Mouse (Mus musculus): ENCODE data around the gene Gm28374. TPM values are rescaled to one million over a fixed set of nuclear protein-coding genes. Genes with fewer than 3 reads are reported as not detected.

Gene Gm28374
- polyA plus RNA-seq, 1 experiment = 0.55 TPM

DNA sequence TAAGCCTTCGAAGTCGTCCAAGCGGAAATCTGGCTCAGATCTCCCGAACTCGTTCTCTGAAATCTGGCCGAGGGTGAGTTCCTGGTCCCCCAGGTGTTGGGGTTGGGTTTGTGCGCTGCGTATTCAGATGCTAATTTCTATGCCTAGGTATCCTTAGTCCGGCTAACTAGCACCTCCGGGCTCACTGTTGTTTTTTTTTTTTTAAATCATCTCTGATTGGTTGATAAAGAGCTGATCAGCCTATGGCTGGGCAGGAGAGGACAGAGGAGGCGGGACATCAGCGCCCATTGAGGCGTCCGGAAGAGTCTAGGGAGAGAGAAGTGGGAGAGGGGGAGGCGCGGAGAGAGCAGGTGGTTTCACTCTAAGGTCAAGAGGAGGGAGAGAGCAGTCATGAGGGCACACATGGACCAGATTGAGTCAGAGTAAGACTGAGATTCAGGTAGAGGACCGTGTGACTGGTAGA lies 3.4 kb upstream of the Gm28374 start:
- no peak for DNase-seq (ENCODE audit: low spot score)

DNA sequence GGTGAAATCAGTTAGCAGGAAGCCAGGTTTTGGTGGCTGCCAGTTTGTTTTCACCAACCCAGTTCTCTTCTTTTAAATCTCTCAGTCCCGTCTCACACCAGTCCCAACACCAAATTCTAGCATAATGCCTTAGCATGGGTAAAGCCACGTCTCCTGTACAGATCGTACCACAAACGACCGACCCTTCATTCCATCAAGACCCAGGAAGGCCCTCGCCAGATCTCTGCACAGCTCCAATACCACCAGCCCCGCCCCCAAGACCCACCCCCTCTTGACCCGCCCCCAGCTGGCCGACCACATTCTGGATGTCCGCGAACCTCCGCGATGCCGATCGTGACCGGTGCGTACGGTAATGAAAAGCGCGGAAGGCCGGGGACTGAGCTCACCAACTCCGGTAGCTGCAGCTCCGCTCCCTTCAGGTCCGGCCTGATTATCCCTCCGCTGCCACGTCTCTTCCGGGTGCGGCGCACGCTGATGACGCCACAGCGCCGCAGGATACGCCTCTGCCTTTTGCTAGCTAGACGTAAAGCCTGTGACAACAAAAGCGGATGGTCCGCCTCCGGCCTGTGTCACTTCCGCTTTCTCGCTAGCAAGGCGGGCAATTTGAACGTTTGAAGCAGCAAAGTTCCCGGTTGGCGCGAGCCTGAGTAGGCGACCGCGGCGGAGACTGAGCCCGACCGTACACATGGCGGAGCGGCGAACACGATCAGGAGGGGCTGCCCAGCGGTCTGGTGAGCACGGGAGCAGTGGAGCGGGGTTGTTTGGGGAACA lies 2.6 kb upstream of the Gm28374 start, which contains the start of the genes Zfpl1 and Cdca5:
TSS of gene Zfpl1 (minus strand) at position 479 of the 771 bp plus-strand sequence.
TSS of gene Cdca5 (plus strand) at position 506 of the 771 bp plus-strand sequence.
- peak; percentile 82 for DNase-seq (ENCODE audit: low spot score)

DNA sequence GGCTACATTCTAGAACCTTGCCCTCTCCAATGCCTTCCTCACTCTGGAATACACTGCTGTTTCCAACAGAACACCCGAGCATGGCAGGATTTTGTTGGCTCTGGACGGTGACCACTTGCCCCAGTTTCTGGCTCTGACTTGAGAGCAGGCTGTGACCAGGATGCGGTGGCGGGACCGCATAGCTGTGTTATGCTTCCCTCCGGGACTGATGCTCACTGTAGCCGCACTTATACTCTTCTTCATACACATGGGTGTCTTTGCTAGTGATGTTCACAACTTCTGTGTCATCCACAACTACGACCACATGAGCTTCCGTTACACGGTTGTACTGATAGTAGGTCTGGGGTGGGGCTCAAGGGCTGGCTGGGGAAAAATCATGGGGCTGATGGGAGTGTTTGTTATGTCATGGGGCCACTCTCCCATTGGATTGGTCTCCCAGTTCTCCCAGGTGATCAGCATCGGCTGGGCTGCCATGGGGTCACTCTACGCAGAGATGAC lies 2.0 kb downstream of the Gm28374 start, which contains the start of gene Tmem262:
TSS of gene Tmem262 (plus strand) at position 51 of the 498 bp plus-strand sequence.
- DNase-seq (ENCODE audit: low spot score) = no peak

DNA sequence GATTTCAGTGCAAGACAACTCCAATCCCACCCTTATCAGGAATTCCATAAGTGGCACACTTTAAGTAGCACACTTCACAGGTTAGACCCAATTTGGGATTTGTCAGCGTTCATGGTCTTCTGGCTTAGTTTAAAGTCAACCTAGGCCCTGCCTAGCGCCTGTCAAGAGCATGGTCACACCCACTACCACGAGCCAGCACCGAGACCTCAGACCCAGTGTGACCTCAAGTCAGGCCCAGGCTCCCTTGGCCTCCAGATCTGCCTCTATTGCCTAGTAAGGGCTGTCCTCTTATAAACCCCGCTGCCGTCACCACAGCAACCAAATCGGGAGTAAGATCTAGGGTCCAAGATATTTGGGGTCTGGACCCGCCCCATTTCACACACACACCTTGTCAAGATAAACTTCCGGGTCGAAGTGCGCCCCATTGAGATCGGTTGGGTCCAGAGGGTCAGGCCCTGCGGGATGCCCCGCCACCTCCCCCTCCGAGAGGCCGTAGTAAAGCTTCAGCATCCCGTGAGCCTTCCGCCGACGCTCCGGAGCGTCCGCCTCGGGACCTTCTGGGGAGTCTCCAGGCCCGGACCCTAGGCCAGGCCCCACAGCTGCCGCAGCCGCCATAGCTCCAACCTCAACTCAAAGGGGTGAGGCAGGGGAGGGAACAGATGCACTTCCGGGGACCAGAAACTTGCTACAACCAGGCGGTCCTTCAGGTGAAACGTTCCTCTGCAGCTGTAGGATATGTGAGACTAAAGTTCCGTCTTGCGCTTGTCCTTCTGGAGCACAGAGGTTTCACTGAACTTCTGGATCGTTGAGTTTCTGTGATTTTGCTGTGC lies 5.3 kb downstream of the Gm28374 start, which contains the start of gene Vps51:
TSS of gene Vps51 (minus strand) at position 668 of the 830 bp plus-strand sequence.
- DNase-seq (ENCODE audit: low spot score) = peak; percentile 66

DNA sequence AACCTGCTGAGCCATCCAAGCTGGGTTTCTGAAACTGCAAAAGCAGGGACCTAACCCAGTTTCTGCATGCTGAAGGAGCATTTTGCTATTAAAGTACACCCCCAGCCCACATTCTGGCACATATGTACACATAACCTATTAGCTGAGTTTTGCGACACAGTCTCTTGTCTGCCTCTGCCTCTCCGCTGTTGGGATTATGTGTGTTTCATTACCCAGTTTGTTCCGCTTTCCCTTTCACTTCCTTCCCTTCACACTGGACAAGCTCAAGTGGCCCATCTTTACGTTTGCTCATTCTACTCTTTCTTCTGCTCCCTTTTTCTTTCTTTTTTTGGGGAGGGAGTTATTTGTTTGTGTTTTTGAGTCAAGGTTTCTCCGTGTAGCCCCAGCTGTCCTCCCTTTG lies 8.2 kb downstream of the Gm28374 start:
- DNase-seq (ENCODE audit: low spot score) = no peak

DNA sequence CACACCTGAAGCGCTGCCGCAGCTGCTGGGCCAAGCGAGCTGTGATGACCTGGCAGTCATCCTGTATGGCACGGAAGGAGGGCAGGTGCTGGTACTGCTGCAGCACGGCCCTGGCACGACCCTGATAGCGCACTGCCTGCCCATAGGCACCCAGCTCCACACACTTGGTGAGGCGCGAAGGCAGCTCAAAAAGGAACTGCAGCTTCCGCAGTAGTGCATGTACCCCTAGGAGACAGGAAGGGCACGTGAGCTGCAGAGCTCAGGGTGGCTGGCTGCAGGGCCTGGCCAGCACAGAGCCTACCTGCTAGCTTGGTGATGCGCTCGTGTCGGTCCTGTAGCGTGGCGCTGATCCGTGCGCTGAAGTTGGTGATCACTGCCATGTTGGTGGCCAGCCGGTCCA lies 10.8 kb downstream of the Gm28374 start:
- DNase-seq (ENCODE audit: low spot score) = no peak

DNA sequence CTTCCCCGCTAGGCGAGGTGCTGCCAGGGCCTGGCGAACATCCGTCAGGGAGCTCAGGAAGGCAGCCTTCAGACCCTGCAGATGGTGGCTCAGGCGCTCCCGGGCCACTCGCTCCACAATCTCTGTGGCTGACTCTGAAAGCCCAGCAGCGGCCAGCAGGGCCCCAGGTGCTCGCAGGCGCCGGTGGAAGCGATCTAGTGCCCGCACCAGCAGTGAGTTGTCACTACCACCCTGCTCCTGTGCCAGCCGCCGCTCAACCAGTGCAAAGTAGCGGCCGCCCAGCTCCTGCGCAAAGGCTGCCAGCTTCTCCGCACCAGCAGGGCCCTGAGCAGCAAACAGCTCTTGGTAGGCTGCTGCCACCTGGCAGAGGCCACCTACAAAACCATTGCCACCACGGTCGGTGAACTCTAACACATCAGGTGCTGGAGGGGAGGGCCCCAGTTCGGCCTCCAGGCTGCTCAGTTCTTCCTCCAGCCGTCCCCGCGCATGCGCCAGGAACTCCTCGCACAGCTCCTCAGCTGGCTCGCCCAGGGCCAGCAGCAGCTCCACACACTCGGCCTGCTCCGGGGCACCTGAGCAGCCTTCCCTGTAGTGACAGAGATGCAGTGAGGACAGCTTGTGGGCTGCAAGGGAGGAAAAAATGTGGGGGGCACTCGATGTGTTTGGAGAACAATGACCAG lies 11.3 kb downstream of the Gm28374 start:
- DNase-seq (ENCODE audit: low spot score) = no peak

DNA sequence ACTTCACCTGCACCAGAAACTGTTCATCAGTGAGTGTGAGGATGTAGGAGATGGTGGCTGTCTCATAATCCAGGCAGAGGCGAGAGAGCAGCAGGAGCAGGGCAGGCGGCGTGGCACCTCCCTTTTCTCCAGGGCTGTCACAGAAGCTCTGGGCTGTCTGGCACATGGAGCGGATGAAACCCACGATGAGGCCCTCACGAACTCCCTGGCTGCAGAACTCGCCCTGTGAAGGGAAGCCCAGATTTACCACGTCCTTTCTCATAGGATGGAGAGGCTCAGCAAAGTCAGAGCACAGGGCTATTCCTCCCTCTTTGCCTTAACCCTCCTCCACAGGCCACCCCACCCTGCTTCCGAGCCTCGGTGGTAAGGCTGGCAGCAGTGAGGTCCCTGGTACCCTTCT lies 12.2 kb downstream of the Gm28374 start:
- DNase-seq (ENCODE audit: low spot score) = no peak

DNA sequence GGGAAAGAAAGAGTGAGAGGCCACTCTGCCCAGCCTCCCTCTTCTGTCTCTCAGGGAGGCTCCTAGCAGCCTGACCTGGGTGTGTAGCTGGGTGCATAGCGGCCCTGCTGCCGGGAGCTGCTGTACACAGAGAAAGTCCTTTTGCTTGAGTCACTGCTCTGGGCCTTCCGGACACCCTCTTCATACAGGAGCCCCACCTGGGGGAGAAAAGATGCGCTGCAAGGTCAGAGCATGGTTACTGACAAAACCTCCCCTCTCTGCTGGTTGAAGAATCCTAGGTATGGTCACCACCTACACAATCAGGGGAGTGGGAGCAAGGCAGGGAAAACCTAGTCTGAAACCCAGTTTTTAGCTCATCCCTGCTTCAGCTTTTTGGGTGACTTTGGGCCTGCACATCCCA lies 13.1 kb downstream of the Gm28374 start:
- DNase-seq (ENCODE audit: low spot score) = no peak

DNA sequence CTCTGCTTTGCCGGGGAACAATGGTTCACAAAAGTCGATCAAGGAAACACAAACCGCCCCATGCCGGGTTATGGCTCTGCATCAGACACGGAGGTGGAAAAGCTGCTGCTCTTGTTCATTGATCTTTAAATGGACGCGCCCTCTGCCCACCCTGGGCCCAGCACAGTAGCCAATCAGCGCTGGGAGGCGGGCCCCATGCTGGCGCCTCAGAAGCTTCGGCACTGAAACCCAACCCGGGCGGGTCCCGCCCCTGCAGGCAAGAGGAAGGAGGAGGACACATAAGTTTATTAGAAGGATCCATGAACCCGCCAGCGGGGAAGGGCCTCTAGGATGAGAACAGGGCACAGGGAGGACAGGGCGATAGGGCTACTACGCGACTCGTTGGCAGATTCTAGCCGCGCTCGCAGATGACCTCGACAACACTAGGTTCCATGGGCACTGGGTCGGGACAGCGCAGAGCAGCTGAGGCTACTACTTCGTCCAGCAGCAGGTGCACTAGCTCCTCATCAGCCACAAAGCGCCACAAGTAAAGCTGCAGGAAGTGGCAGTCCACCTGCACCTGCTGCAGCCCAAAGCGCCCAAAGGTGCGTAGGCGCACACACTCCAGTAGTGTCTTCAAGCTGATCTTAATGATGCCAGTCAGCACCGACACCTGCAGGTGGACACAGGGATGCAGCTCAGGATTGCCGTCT lies 14.2 kb downstream of the Gm28374 start, which contains the start of gene Tm7sf2:
TSS of gene Tm7sf2 (minus strand) at position 650 of the 692 bp plus-strand sequence.
- peak; percentile 80 for DNase-seq (ENCODE audit: low spot score)

DNA sequence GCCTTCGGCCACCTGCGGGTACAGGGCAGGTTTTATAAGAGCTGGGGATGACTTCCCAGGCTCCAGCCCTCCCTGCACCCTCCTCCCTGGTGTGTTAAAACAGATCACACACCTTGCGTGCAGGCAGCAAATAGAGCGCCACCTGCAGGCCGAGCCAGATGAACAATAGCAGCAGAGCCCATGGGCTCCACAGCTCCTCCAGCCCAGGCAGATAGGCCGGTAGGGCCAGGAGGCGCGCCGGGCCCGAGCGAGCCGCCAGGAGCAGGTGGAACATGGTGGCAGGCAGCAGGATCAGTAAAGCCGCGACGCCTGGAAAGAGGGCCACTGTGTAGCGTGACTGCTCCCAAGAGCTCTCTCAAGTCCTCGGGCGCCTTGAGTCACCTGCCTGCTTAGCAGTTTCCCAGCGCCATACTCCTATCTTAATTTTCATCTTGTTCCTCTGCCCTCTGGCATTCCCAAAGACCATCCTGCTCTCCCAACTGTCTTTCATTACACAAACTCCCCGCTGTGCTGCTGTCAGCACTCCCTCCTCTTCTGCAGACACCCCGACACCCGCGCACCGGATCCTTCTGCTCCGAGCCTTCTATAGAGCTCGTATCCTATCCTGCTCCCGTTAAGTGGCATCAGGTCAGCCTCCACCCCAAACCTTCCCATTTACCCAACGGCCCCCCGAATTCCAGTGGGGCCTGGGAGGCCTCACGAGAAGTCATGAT lies 14.9 kb downstream of the Gm28374 start:
- DNase-seq (ENCODE audit: low spot score) = peak; percentile 70

DNA sequence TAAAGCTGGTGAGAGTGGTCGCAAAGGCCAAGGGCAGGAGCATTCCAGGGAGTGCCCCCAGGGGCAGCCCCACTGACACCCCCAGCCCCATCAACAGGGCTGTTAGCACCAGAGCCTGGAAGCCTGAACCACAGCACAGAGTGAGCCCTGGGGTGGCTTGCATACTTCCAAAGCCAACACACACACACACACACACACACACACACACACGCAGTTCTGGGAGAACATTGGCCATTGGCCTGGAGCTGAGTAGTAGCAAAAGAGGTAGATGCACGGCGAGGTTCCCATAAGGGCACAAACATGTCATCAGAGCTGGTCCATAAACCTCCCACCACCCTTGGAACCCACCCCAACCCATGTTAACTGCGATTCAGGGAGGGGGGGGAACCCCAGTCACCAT lies 15.5 kb downstream of the Gm28374 start:
- DNase-seq (ENCODE audit: low spot score) = no peak

DNA sequence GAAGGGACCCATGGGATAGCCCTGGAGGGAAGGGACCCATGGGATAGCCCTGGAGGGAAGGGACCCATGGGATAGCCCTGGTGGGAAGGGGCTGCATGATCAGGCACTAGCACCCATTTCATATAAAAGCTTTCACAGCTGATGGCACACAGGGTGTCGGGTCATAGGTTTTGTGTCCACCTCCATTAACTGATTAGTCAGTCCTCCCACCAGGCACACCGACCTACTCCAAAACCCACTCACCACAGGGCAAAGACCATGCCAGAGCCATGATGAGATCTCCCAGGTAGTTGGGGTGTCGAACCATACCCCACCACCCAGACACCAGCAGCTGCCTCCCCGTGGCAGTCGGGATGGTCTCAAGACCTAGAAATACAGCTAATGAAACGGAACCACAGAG lies 19.0 kb downstream of the Gm28374 start:
- DNase-seq (ENCODE audit: low spot score) = no peak

DNA sequence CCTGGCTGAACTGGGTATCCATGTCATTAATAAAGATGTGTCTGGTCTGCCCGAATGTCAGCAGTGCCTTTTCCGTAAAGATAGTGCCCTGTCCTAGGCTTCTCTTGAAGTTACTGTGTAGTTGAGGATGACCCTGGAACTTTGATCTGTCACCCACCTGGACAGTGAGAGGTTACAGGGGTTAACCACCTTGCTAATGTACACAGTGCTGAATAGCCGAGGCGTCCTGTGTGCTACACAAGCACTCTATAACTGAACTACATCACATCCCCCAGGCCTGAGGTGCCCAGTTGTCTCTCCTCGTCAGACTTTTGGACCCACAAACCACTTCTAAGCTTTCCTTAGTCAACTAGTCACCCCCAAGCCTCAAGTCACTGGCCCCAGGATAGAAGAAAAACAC lies 19.6 kb downstream of the Gm28374 start:
- DNase-seq (ENCODE audit: low spot score) = no peak

DNA sequence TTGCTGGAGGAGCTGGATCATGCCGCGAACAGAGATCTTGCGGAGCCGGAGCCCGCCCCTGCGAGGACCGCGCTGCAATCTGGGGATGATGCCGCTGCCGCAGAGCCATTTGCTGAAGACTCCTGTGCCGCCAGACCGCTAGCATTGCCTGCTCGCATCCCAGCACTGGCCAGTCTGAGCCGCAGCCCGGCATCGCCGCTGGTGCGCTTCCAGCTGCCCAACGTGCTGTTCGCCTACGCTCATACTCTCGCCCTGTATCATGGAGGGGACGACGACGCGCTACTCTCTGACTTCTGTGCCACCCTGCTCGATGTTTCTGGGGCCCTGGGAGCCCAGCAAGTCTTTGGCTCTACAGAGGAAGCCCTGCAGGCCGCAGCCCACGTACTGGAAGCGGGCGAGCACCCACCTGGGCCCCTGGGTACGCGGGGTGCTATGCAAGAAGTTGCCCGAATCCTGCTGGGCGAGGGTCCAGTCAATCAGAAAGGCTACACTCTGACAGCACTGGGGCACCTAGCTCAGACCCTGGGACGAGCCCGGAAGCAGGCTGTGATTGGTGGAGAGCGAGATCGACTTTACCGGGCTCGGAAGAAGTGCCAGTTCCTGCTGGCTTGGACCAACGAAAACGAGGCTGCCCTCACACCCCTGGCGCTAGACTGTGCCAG lies 20.3 kb downstream of the Gm28374 start:
- DNase-seq (ENCODE audit: low spot score) = no peak

DNA sequence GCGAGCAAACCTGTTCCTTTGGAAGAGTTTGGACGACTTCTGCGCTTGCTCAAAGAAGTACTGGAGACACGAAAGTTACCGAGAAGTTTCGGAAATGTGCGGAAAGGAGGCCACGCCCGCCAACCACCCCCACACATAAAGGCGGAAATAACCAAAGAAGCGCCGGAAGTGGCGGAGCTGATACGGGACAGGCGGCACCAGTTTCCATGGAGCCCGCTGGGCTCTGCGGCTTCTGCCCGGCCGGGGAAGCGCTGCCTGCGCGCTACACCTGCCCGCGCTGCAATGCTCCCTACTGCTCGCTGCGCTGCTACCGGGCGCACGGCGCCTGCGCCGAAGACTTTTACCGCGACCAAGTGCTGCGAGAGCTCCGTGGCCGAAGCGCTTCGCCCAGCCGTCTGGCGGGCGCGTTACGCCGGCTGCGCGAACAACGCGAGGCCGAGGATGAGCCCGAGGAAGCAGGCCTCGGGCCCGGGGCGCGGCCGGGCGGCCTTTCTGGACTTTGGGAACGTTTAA lies 21.0 kb downstream of the Gm28374 start, which contains the start of gene Znhit2:
TSS of gene Znhit2 (plus strand) at position 172 of the 513 bp plus-strand sequence.
- DNase-seq (ENCODE audit: low spot score) = peak; percentile 79

DNA sequence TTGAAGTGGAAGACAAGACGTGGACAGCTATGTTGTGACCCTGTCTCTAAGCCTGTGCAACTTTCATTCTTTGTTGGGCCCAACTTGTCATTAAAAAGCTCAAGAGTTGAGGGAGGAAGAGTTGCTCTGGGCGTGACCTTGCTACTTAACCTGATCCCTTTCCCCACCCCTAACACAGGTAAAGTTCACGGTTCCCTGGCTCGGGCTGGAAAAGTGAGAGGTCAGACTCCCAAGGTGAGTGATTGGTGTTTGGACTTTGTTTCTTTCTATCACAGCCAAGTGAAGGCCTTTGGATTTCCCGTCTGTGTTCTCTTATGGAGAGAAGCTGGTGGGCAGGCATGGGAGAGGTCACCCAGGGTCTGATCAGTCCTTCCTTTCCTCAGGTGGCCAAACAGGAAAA lies 23.1 kb downstream of the Gm28374 start:
- DNase-seq (ENCODE audit: low spot score) = no peak

DNA sequence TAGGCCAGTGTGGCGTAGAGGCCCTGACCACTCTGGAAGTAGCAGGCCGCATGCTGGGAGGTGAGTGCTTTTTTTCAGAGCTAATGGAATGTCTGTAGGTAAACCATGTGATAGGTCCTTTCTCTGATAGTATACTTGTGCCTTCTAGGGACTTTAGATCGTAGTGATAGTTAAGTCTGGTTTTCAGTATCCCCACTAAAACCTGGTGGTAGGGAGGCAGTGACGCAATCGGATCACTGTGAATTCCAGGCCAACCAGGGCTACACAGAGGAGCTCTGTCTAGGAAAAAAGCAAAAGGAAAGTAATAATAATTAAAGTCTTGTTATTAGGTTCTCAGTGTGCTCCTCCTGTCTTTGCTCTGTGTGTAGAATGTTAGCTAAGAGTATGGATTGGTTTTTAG lies 23.5 kb downstream of the Gm28374 start:
- DNase-seq (ENCODE audit: low spot score) = no peak

DNA sequence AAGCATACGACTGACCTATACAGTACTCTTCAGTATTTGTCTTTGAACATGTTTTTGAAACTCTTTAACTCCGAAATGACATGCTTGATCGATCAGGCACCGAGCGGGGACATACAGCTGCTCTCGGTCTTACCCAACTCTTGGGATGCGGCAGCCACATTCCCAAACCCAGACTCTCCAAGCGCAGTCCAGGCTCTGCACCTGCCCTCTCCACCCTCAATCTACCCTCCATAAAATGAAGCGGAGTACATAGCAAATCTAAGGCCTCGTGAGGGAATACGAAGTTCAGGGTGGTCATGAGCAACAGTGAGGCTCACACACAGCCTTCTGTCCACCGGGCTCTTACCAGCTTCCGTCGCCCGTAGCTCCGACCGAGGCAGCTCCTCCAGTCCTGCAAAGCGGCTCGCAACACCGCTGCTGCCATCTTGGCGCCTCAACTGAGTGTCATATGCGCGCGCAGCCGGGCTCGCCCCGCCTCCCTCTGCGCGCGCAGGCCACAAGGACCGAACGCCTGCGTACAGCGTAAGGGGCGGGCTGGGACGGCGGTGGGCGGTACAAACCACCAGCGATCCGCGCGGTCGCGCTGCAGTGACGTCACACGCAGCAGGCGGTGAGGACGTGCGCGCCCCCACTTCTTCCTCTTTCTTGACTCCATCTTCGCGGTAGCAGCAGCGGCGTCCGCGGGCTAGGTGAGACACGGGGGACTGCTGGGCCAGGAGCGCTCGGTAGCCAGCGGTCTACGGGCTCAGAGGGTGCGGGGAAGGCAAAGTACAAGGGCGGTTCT lies 24.6 kb downstream of the Gm28374 start, which contains the start of the genes Mrpl49 and Fau:
TSS of gene Mrpl49 (minus strand) at position 473 of the 784 bp plus-strand sequence.
TSS of gene Fau (plus strand) at position 532 of the 784 bp plus-strand sequence.
- DNase-seq (ENCODE audit: low spot score) = peak; percentile 95
